Mouse (Mus musculus) frontal cortex, adult (tissue): ENCODE measurements around the gene Kif16b.
"Not testable (repeated sequence)": the region's sequence is repeated elsewhere in the genome, so short reads cannot be mapped to it uniquely, and the experiment has no call there.

Experiments used
- ATAC-seq: cut with Nextera tagmentation; 2 replicates; pipeline ENCODE4 v1.9.2; 2017; ENCODE audit warnings: mild to moderate bottlenecking, moderate library complexity, mixed read lengths; ENCODE audit not compliant: low TSS enrichment

The Kif16b gene

DNA sequence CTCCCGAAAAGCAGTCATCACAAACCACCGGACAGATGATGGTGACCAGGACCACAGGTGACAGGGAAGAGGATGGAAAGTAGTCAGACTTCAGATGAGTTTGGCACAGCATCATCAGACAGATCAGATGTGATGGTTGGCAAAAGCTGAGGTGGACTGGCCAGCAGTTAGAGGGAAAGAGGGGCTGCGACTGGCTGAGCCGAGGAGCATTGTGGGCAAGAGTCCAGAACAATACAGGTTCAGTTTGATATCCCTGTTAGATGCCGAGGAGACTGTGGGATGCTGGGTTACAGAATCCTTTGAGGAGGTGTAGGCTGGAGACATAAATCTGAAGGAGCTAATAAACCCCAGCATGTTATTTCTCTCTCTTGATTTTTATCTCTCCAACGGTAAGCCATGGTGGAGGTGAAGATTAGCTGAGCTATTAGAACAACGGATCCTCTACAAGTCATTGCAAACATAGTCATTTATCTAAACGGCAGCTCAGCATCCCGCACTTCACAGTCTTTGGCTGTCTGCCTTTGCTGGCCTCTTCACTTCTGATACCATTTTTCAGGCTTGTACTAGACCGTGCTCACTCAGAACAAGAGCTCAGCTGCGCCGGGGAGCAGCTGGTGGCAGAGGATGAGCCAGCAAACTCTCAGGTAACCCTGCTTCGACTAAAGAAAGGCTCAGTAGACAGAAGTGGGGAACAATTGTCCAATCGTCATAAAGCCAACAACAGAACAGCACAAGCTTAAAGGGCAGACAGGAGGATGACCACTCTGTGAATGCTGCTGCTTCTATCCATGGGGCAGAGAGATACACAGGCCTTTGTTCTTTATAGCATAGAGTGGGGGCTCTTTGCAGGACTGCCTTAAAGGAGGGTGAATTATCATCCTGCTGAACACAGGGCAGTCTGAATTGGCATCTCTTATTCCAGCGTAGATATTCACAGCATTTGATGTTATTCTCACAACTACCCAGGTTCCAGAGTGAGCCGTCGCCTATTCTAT, 304.9 kb downstream of the Kif16b start:
- ATAC-seq: peak; percentile 61; the same call in 1 of the 2 replicates

DNA sequence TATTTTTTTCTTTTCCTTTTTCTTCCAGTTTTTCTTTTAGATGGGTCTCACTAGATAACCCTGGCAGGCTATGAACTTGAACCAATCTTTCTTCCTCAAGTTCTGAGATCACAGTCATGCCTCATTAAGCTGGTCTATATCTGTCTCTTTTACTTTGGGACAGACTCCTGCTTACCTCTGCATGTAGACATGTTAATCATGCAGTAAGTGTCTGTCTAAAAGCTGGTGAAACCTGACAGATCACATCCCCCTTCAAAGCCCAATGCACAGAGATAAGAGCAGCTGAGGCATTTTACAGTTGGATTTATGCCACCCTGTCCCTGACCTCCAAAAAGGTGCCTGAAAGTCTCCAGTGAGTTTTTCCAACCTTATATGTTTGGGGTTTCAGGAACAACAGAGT, 310.4 kb downstream of the Kif16b start:
- ATAC-seq: no peak

DNA sequence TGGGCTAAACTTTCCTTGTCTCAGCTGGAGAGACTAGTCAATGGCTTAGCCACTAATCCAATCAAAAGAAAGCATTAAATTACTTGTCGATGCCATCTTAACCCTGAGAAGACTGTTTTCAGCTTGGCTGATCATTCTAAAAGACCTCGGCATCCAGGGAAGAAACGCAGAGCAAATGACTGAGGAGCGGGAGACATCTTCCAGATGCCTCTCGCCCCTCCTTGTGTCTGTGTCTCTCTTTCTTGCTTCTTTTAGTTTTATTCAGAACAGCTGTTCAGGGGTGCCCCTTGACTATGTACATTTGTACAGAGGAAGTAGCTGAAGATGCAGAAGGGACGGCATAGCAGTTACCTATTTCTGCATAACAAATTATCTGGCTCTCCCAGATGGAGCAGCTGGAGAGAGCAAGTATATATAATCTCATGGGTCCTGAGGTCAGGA, 311.0 kb downstream of the Kif16b start:
- no peak for ATAC-seq

DNA sequence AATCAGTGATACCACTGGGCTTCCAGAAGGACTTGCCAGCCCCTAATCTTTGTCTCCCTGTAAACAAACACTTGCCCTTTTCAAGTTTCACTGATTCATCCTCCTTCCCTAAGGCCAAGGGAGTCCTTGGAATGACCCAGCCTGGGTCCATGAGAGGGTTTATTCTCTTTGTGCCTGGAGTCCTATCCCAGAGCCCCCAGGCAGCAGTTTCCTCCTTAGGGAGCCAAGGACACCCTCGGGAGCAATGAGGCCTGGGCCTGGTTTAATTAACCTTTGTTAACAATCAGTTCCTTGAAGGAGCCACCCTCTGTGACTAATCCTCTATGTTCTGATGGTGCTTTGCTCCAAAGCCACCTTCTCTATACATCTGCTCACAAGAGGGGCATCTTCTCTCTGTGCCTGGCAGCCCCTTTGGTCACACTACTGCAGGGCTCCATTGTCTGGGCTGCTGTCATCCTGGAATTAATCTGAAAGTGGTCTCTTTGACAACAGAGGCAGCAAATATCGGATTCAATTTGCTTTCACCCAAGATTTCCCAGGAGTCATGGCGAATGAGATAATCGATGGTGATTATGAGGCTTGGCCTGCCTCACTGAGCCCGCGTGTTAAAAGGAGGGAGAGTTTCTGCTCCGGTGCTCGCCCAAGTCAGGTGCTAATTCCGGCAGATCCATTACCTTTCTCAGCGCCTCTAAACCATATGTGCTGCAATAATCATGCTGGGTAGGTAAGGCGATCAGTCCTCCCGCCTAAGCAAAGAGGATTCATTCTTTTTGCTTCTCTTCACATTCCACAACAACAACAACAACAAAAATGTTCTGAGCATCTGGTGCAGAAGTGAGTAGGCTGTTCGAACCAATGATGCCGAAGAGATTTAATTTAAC, 311.7 kb downstream of the Kif16b start:
- no peak for ATAC-seq

DNA sequence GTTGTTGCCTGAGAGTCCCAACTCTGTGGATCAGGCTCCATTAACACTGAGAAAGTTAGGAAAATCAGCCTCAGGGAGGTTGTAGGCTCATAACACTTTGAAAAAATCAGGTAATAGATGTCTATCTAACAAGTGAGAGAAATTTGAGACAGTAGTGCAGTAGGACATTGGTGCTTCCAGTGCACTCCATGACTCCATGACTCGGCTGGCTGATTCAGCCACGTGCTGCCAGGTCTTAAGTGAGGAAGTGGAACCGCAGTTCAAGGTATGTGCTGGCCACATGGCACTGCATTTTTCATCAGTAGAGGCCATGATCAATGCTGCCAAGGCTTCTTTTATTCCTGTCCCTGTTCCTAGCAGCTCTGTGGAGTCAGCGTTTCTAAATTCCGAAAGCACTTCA, 315.5 kb downstream of the Kif16b start:
- 0 out of 2 replicates have a peak, but pooled peaks have one; percentile 33 for ATAC-seq

DNA sequence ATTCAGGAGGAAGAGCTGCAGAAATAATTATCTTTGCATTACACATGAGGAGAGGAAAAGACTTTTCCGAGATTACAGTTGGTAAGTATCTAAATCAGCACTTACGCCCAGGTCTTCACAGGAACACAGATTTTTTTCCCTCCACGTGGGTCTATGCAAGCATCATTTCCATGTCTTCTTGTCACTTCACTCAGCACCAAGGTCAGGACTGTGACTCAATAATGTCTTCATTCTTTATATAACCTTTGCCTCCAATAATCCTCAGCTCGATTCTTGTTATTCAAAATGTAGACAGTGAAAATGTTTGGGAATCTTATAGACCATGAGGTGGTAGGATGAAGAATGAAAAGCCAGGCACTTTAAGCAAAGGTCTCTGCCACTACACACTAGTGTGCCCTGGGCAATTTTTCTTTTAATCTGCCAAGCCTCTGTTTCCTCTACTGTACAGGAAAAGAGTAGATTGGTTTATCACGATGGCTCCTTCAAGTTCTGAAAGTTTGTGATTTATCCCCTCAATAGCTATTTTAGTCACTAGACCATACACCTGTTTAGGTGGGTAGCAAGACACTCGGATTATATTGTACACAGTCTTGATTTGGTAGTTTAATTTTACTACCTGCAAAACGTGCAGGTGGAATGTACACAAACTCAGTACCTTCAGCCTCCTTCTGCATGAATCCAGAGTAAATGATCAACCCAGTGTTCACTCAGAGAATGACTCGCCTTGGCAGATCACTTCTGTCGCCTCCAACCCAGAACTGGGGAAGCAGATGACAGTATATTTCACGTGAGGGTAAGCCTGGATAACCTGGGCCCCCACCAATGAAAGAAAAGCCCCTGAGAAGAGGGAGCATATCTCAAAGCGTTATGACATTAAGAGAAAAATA, 316.2 kb downstream of the Kif16b start:
- ATAC-seq: no peak

DNA sequence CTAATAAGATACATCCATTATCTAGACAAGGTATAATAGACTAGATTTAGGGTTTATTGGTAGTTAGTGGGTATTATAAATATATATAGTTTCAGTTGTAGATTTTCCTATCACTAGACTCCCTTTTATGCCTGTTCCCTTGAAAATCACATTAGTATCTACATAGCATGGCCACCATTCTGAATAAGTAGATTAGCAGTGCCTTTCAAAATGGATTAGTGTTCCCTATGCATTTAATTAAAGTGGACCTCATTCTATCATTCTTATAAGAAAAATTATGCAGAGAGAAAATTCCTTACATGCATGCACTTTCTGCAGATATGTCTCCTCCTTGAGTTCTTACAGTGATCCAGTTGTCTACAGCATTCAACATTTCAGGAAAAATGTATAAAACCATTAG, 320.9 kb downstream of the Kif16b start:
- no peak for ATAC-seq

DNA sequence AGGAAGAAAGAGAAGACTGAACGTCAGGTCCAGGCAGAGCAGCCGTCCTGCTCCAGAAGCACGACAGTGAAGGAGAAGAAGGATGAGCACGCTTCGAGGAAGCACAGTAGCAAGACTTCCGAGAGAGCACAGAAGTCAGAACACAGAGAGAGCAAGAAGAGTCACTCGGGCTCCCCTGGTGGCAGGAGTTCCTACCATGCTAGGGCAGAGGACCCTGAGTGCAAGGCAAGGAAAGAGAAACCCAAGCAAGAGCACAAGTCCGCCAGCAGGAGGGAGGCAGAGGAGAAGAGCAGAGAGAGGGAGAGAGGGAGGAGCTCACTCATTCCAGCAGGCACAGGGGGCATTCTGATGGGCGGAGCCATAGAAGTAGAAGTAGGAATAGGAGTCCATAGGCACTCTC, 323.9 kb downstream of the Kif16b start:
- ATAC-seq: not testable (repeated sequence)

DNA sequence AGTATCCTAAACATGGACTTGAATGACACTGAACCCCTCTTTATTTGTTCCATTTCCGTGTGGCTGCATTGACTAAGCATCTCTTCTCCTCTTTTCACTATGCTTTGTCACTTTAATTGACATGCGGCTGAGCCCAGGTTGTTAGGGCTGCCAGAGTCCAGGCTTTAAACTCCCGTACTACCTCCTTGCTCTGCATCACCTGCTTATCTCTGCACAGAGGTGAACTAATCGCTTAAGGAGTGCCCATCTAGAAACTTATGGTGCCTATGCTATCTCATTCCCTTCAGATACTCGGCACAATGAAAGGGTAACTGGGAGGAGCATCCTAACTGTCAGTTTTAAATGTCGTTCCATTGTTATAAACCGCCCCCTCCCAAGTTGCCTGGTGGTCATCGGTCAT, 331.6 kb downstream of the Kif16b start:
- ATAC-seq: no peak
